Mouse (Mus musculus) spleen, adult 18-20 months (tissue): ENCODE measurements around the gene Fam53b.

Experiments
- DNase-seq, 2 experiments: peaks; one replicate each; pipeline ENCODE4 v3.0.0; 2022; ENCODE audit warnings: mixed read lengths in 2 of 2

The Fam53b gene

GRCm38 (mm10) chr7:132787022-132787421 lies 26.7 kb downstream of the Fam53b start:
- DNase-seq = no peak

- no peak for DNase-seq
Observed at GRCm38 (mm10) chr7:132786522-132786921, 27.2 kb downstream of the Fam53b start.

- no peak for DNase-seq
Observed at GRCm38 (mm10) chr7:132786011-132786410, 27.7 kb downstream of the Fam53b start.

GRCm38 (mm10) chr7:132784101-132784500 lies 29.6 kb downstream of the Fam53b start:
- DNase-seq = no peak

GRCm38 (mm10) chr7:132781850-132782249 lies 31.8 kb downstream of the Fam53b start:
- DNase-seq = no peak

GRCm38 (mm10) chr7:132781130-132781814 lies 32.4 kb downstream of the Fam53b start:
- no peak for DNase-seq

- DNase-seq = no peak
Observed at GRCm38 (mm10) chr7:132780611-132781010, 33.1 kb downstream of the Fam53b start.

GRCm38 (mm10) chr7:132778630-132779029 lies 35.1 kb downstream of the Fam53b start:
- no peak for DNase-seq

GRCm38 (mm10) chr7:132777728-132778453 lies 35.8 kb downstream of the Fam53b start:
- DNase-seq = no peak

- no peak for DNase-seq
Observed at GRCm38 (mm10) chr7:132777117-132777516, 36.6 kb downstream of the Fam53b start.

- DNase-seq = no peak
Observed at GRCm38 (mm10) chr7:132776338-132777111, 37.2 kb downstream of the Fam53b start.

GRCm38 (mm10) chr7:132775922-132776321 lies 37.8 kb downstream of the Fam53b start:
- no peak for DNase-seq

- no peak for DNase-seq
Observed at GRCm38 (mm10) chr7:132775333-132775732, 38.4 kb downstream of the Fam53b start.

- no peak for DNase-seq
Observed at GRCm38 (mm10) chr7:132773011-132773705, 40.5 kb downstream of the Fam53b start.

GRCm38 (mm10) chr7:132772440-132772839 lies 41.2 kb downstream of the Fam53b start:
- no peak for DNase-seq

GRCm38 (mm10) chr7:132768498-132769344 lies 45.0 kb downstream of the Fam53b start:
- no peak for DNase-seq

- no peak for DNase-seq
Observed at GRCm38 (mm10) chr7:132767999-132768370, 45.7 kb downstream of the Fam53b start.

- no peak for DNase-seq
Observed at GRCm38 (mm10) chr7:132767233-132767998, 46.3 kb downstream of the Fam53b start.

GRCm38 (mm10) chr7:132766235-132766871 lies 47.3 kb downstream of the Fam53b start:
- no peak for DNase-seq

- no peak for DNase-seq
Observed at GRCm38 (mm10) chr7:132765629-132766186, 48.0 kb downstream of the Fam53b start.
